Mouse (Mus musculus): Measurements from ENCODE around the gene Emx1. TPM values are rescaled to one million over a fixed set of nuclear protein-coding genes. Genes with fewer than 3 reads are reported as not detected.

The Emx1 gene
- polyA plus RNA-seq, 1 experiment from 2014 or later, result not detected

- H3K9me3 ChIP-seq (ENCODE audit: control insufficient read depth, low read length), result no peaks in the 10 kb centered on the region
- WGBS, result 51% methylated on average over 5 of the region's 5 CpGs
- no peak for ATAC-seq (ENCODE audit: insufficient read depth, low FRiP score, low TSS enrichment)
- no peaks in the 10 kb centered on the region for H3K27me3 ChIP-seq (ENCODE audit: control insufficient read depth, insufficient read depth, low read length)
- no peak overlapping the region for H3K4me3 ChIP-seq (ENCODE audit: low read depth, low read length)
- H3K36me3 ChIP-seq (ENCODE audit: control insufficient read depth, insufficient read depth, low read length), result no peaks in the 10 kb centered on the region
- H3K4me2 ChIP-seq (ENCODE audit: low read depth), result no peak overlapping the region
- H3K4me1 ChIP-seq (ENCODE audit: control insufficient read depth, insufficient read depth, low read length), result peaks cover 6% of the 10 kb centered on the region; the same call in 1 of the 2 replicates
- no peak overlapping the region for H3K9ac ChIP-seq (ENCODE audit: low read length)
- no peak overlapping the region for H3K27ac ChIP-seq (ENCODE audit: low read depth, low read length)
- DNase-seq (ENCODE audit: low spot score), result no peak
Observed at GRCm38 (mm10) chr6:85218684-85219445, 31.6 kb downstream of the Emx1 start.

DNA sequence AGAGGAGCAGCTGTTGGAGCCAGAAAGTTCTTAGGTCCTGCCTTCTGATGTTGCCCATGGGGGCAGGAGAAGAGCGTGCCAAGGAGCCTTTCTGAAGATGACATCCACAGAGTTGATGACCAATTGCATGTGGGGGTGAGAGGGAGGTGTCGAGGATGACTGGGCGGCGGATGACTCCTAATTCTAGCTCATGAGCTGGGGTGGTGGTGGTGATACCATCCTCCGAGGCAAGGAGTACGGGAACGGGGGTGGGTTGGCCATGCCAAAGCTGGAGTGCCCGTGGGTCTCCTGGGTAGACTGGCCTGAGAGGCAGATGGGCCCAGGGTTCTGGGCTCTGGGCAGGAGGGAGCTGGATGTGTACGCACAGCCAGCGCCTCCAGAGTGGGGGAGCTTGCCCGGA, 32.5 kb downstream of the Emx1 start:
- no peak overlapping the region for H3K4me2 ChIP-seq (ENCODE audit: low read depth)
- WGBS, result 87% methylated on average over 11 of the region's 11 CpGs
- DNase-seq (ENCODE audit: low spot score) (no peak), ATAC-seq (ENCODE audit: insufficient read depth, low FRiP score, low TSS enrichment) (no peak)
- H3K9me3 ChIP-seq (ENCODE audit: control insufficient read depth, low read length), result no peaks in the 10 kb centered on the region
- H3K27me3 ChIP-seq (ENCODE audit: control insufficient read depth, insufficient read depth, low read length), result no peaks in the 10 kb centered on the region
- H3K4me3 ChIP-seq (ENCODE audit: low read depth, low read length), result no peak overlapping the region
- no peak overlapping the region for H3K27ac ChIP-seq (ENCODE audit: low read depth, low read length)
- H3K4me1 ChIP-seq (ENCODE audit: control insufficient read depth, insufficient read depth, low read length), result peaks cover 6% of the 10 kb centered on the region; the same call in 1 of the 2 replicates
- H3K36me3 ChIP-seq (ENCODE audit: control insufficient read depth, insufficient read depth, low read length), result no peaks in the 10 kb centered on the region
- H3K9ac ChIP-seq (ENCODE audit: low read length), result no peak overlapping the region

DNA sequence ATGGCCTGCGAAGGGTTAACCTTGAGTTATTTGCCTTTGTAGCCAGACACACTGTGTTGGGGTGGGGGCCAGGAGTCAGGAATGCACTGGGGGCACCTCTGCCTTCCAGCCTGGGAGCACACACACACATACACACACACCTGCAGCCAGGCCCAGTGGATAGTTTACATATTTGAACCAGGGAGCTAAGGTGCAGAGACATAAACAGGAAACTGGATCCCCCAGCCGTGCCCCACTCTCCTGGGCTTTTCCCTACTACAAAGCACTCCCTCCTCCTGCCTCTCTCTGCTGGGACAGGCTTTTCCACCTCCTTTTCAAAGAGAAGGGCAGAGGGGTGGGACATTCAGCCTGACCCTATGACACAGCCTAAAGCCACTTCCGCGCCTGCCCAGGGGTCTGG, 33.7 kb downstream of the Emx1 start:
- Histone ChIP-seq H3K9ac (ENCODE audit: low read length) (no peak overlapping the region), H3K27me3 (ENCODE audit: control insufficient read depth, insufficient read depth, low read length) (no peaks in the 10 kb centered on the region), H3K4me3 (ENCODE audit: low read depth, low read length) (no peak overlapping the region), H3K27ac (ENCODE audit: low read depth, low read length) (no peak overlapping the region), H3K4me2 (ENCODE audit: low read depth) (no peak overlapping the region), H3K36me3 (ENCODE audit: control insufficient read depth, insufficient read depth, low read length) (no peaks in the 10 kb centered on the region), H3K9me3 (ENCODE audit: control insufficient read depth, low read length) (no peaks in the 10 kb centered on the region), H3K4me1 (ENCODE audit: control insufficient read depth, insufficient read depth, low read length) (peaks cover 6% of the 10 kb centered on the region; the same call in 1 of the 2 replicates)
- ATAC-seq (ENCODE audit: insufficient read depth, low FRiP score, low TSS enrichment), result no peak
- 32% methylated on average over 4 of the region's 4 CpGs for WGBS
- no peak for DNase-seq (ENCODE audit: low spot score)

GRCm38 (mm10) chr6:85222551-85222950, 35.3 kb downstream of the Emx1 start:
- Histone ChIP-seq H3K9ac (ENCODE audit: low read length) (no peak overlapping the region), H3K9me3 (ENCODE audit: control insufficient read depth, low read length) (no peaks in the 10 kb centered on the region), H3K27me3 (ENCODE audit: control insufficient read depth, insufficient read depth, low read length) (no peaks in the 10 kb centered on the region), H3K4me1 (ENCODE audit: control insufficient read depth, insufficient read depth, low read length) (peaks cover 6% of the 10 kb centered on the region; the same call in 1 of the 2 replicates), H3K27ac (ENCODE audit: low read depth, low read length) (no peak overlapping the region), H3K4me2 (ENCODE audit: low read depth) (no peak overlapping the region), H3K4me3 (ENCODE audit: low read depth, low read length) (no peak overlapping the region), H3K36me3 (ENCODE audit: control insufficient read depth, insufficient read depth, low read length) (no peaks in the 10 kb centered on the region)
- DNase-seq (ENCODE audit: low spot score) (no peak), ATAC-seq (ENCODE audit: insufficient read depth, low FRiP score, low TSS enrichment) (no peak)
- 83% methylated on average over 10 of the region's 10 CpGs for WGBS

DNA sequence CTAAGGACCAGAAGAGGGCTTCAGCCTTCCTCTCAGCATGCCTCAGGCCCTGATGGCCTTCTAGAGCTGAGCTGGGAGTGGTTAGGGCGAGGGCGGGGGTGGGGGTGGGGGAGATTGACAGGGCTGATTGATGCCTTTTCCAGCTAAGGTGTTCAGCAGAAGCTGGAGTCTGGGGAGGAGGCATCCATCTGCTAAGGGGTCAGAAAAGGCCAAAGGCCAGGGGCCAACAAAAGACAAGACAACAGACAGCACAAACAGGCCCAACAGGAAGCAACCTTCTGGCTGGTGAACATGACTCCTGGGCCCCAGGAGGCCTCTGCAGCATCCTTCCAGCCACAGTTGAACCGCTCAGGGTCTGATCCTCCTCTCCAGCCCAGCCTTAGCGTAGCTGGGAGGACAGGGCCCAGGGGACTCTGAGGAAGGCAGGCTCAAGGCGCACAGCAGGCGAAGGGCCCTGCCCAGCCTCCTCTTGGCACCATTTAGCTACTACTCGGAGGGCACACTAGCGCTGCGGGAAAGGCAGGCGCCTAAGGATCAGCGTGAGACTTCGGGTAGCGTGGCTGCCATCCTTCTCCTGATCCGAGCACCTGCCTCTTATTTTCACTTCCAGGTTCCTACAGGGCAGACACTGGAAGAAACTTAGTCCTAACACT, 36.4 kb downstream of the Emx1 start:
- Histone ChIP-seq H3K4me2 (ENCODE audit: low read depth) (no peak overlapping the region), H3K27ac (ENCODE audit: low read depth, low read length) (no peak overlapping the region), H3K4me1 (ENCODE audit: control insufficient read depth, insufficient read depth, low read length) (peaks cover 6% of the 10 kb centered on the region; the same call in 1 of the 2 replicates), H3K9me3 (ENCODE audit: control insufficient read depth, low read length) (no peaks in the 10 kb centered on the region), H3K4me3 (ENCODE audit: low read depth, low read length) (no peak overlapping the region), H3K36me3 (ENCODE audit: control insufficient read depth, insufficient read depth, low read length) (no peaks in the 10 kb centered on the region), H3K27me3 (ENCODE audit: control insufficient read depth, insufficient read depth, low read length) (no peaks in the 10 kb centered on the region), H3K9ac (ENCODE audit: low read length) (no peak overlapping the region)
- ATAC-seq (ENCODE audit: insufficient read depth, low FRiP score, low TSS enrichment), result no peak
- WGBS, result 18% methylated on average over 14 of the region's 14 CpGs
- peak; percentile 37 for DNase-seq (ENCODE audit: low spot score)

- no peak overlapping the region for H3K4me2 ChIP-seq (ENCODE audit: low read depth)
- H3K27me3 ChIP-seq (ENCODE audit: control insufficient read depth, insufficient read depth, low read length), result no peaks in the 10 kb centered on the region
- DNase-seq (ENCODE audit: low spot score), result no peak
- peaks cover 6% of the 10 kb centered on the region; the same call in 1 of the 2 replicates for H3K4me1 ChIP-seq (ENCODE audit: control insufficient read depth, insufficient read depth, low read length)
- ATAC-seq (ENCODE audit: insufficient read depth, low FRiP score, low TSS enrichment), result no peak
- H3K9ac ChIP-seq (ENCODE audit: low read length), result no peak overlapping the region
- no peaks in the 10 kb centered on the region for H3K9me3 ChIP-seq (ENCODE audit: control insufficient read depth, low read length)
- H3K36me3 ChIP-seq (ENCODE audit: control insufficient read depth, insufficient read depth, low read length), result no peaks in the 10 kb centered on the region
- H3K27ac ChIP-seq (ENCODE audit: low read depth, low read length), result no peak overlapping the region
- WGBS, result 32% methylated on average over 15 of the region's 15 CpGs
- H3K4me3 ChIP-seq (ENCODE audit: low read depth, low read length), result no peak overlapping the region
Observed at GRCm38 (mm10) chr6:85224442-85224891, 37.2 kb downstream of the Emx1 start.

GRCm38 (mm10) chr6:85226570-85226969, 39.3 kb downstream of the Emx1 start:
- Histone ChIP-seq H3K27me3 (ENCODE audit: control insufficient read depth, insufficient read depth, low read length) (no peaks in the 10 kb centered on the region), H3K9me3 (ENCODE audit: control insufficient read depth, low read length) (no peaks in the 10 kb centered on the region), H3K4me3 (ENCODE audit: low read depth, low read length) (no peak overlapping the region), H3K4me1 (ENCODE audit: control insufficient read depth, insufficient read depth, low read length) (0 out of 2 replicates have a peak, but pooled peaks cover 3% of the 10 kb centered on the region), H3K9ac (ENCODE audit: low read length) (no peak overlapping the region), H3K27ac (ENCODE audit: low read depth, low read length) (no peak overlapping the region), H3K36me3 (ENCODE audit: control insufficient read depth, insufficient read depth, low read length) (no peaks in the 10 kb centered on the region), H3K4me2 (ENCODE audit: low read depth) (no peak overlapping the region)
- no peak for DNase-seq (ENCODE audit: low spot score)
- WGBS, result 76% methylated on average over 9 of the region's 9 CpGs
- ATAC-seq (ENCODE audit: insufficient read depth, low FRiP score, low TSS enrichment), result no peak

- H3K36me3 ChIP-seq (ENCODE audit: control insufficient read depth, insufficient read depth, low read length), result no peaks in the 10 kb centered on the region
- ATAC-seq (ENCODE audit: insufficient read depth, low FRiP score, low TSS enrichment) (no peak), DNase-seq (ENCODE audit: low spot score) (no peak)
- no peak overlapping the region for H3K27ac ChIP-seq (ENCODE audit: low read depth, low read length)
- 0 out of 2 replicates have a peak, but pooled peaks cover 3% of the 10 kb centered on the region for H3K4me1 ChIP-seq (ENCODE audit: control insufficient read depth, insufficient read depth, low read length)
- H3K9me3 ChIP-seq (ENCODE audit: control insufficient read depth, low read length), result no peaks in the 10 kb centered on the region
- WGBS, result 67% methylated on average over 2 of the region's 2 CpGs
- H3K4me2 ChIP-seq (ENCODE audit: low read depth), result no peak overlapping the region
- H3K9ac ChIP-seq (ENCODE audit: low read length), result no peak overlapping the region
- H3K4me3 ChIP-seq (ENCODE audit: low read depth, low read length), result no peak overlapping the region
- no peaks in the 10 kb centered on the region for H3K27me3 ChIP-seq (ENCODE audit: control insufficient read depth, insufficient read depth, low read length)
Observed at GRCm38 (mm10) chr6:85227520-85227919, 40.3 kb downstream of the Emx1 start.

DNA sequence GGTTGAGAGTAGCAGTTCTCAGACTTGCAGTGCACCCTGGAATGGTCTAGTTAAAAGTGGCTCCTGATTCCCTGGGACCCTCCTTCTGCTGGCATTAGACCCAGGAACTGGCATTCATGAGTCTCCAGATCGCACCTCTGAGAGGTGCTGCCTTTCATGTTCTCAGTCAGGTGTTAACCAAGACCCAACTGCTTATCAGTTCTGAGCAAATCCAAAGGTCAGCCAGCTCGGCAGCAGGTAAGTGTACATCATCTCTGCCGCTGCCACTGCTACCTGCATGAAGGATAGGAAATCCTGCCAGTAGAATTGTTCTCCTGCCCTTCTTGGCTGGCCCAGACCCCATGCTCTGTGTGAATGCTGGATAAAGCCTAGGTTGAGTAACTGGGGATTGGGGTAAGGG, 43.5 kb downstream of the Emx1 start:
- H3K9me3 ChIP-seq (ENCODE audit: control insufficient read depth, low read length), result no peaks in the 10 kb centered on the region
- no peak overlapping the region for H3K27ac ChIP-seq (ENCODE audit: low read depth, low read length)
- no peak overlapping the region for H3K4me2 ChIP-seq (ENCODE audit: low read depth)
- H3K27me3 ChIP-seq (ENCODE audit: control insufficient read depth, insufficient read depth, low read length), result no peaks in the 10 kb centered on the region
- DNase-seq (ENCODE audit: low spot score), result no peak
- no peaks in the 10 kb centered on the region for H3K36me3 ChIP-seq (ENCODE audit: control insufficient read depth, insufficient read depth, low read length)
- WGBS, result 79% methylated on average over 3 of the region's 3 CpGs
- H3K4me3 ChIP-seq (ENCODE audit: low read depth, low read length), result no peak overlapping the region
- no peaks in the 10 kb centered on the region for H3K4me1 ChIP-seq (ENCODE audit: control insufficient read depth, insufficient read depth, low read length)
- ATAC-seq (ENCODE audit: insufficient read depth, low FRiP score, low TSS enrichment), result no peak
- no peak overlapping the region for H3K9ac ChIP-seq (ENCODE audit: low read length)
